Mouse (Mus musculus) urinary bladder, postnatal 10 days (tissue): ENCODE data around the gene Il21r.

Experiments
- DNase-seq: peaks from one replicate; pipeline ENCODE4 v3.0.0; 2022; ENCODE audit warnings: low spot score

The Il21r gene

GRCm38 (mm10) chr7:125575738-125576540 is 27.3 kb upstream of the Il21r start:
- DNase-seq: no peak

GRCm38 (mm10) chr7:125576982-125577381 is 26.2 kb upstream of the Il21r start:
- no peak for DNase-seq

GRCm38 (mm10) chr7:125577486-125578088 is 25.6 kb upstream of the Il21r start:
- no peak for DNase-seq

- no peak for DNase-seq
These were observed 25.1 kb upstream of the Il21r start for GRCm38 (mm10) chr7:125578106-125578505.

GRCm38 (mm10) chr7:125579545-125580219 is 23.5 kb upstream of the Il21r start:
- DNase-seq: no peak

GRCm38 (mm10) chr7:125580220-125580549 is 23.0 kb upstream of the Il21r start:
- no peak for DNase-seq

- DNase-seq: no peak
These were observed 22.5 kb upstream of the Il21r start for GRCm38 (mm10) chr7:125580625-125581316.

- peak; percentile 75 for DNase-seq
These were observed 21.9 kb upstream of the Il21r start for GRCm38 (mm10) chr7:125581317-125581672.

- no peak for DNase-seq
These were observed 19.8 kb upstream of the Il21r start for GRCm38 (mm10) chr7:125583325-125584004.

GRCm38 (mm10) chr7:125584005-125584369 is 19.2 kb upstream of the Il21r start:
- DNase-seq: no peak

- DNase-seq: no peak
These were observed 16.9 kb upstream of the Il21r start for GRCm38 (mm10) chr7:125586355-125586754.

- DNase-seq: no peak
These were observed 14.5 kb upstream of the Il21r start for GRCm38 (mm10) chr7:125588721-125589120.

GRCm38 (mm10) chr7:125589896-125590295 is 13.3 kb upstream of the Il21r start:
- DNase-seq: no peak

GRCm38 (mm10) chr7:125593831-125594230 is 9.4 kb upstream of the Il21r start:
- DNase-seq: no peak

- no peak for DNase-seq
These were observed 6.8 kb upstream of the Il21r start for GRCm38 (mm10) chr7:125596406-125596805.

- no peak for DNase-seq
These were observed 6.1 kb upstream of the Il21r start for GRCm38 (mm10) chr7:125597083-125597482.

GRCm38 (mm10) chr7:125597516-125598347 is 5.5 kb upstream of the Il21r start:
- DNase-seq: no peak

GRCm38 (mm10) chr7:125599373-125599973 is 3.8 kb upstream of the Il21r start:
- DNase-seq: no peak

- DNase-seq: no peak
These were observed 3.1 kb upstream of the Il21r start for GRCm38 (mm10) chr7:125600136-125600535.

- no peak for DNase-seq
These were observed 2.5 kb upstream of the Il21r start for GRCm38 (mm10) chr7:125600612-125601279.
